Mouse (Mus musculus) E14TG2a.4 (cell line): ENCODE measurements at regions not wholly inside any gene's neighbourhood (a gene's known extent, or its start where the extent isn't known, plus 50 kb on each side); places are given as distances from the start of the nearest gene placed in this dataset.

Experiments used
- CTCF ChIP-seq: conservative IDR thresholded peaks from 2 replicates; pipeline ENCODE4 v1.5.1; 2014; ENCODE audit warnings: low read length
- NANOG ChIP-seq: IDR thresholded peaks from 2 replicates; pipeline ENCODE4 v1.6.1; 2014; ENCODE audit warnings: borderline replicate concordance, low read length, mixed read lengths

GRCm38 (mm10) chr6:101840695-101841094 is 463.0 kb upstream of the Pdzrn3 start:
- TF ChIP-seq CTCF (no peak), NANOG (no peak)
